8 mouse cellular contexts compared by ENCODE assay signal in the genomic region with DNA sequence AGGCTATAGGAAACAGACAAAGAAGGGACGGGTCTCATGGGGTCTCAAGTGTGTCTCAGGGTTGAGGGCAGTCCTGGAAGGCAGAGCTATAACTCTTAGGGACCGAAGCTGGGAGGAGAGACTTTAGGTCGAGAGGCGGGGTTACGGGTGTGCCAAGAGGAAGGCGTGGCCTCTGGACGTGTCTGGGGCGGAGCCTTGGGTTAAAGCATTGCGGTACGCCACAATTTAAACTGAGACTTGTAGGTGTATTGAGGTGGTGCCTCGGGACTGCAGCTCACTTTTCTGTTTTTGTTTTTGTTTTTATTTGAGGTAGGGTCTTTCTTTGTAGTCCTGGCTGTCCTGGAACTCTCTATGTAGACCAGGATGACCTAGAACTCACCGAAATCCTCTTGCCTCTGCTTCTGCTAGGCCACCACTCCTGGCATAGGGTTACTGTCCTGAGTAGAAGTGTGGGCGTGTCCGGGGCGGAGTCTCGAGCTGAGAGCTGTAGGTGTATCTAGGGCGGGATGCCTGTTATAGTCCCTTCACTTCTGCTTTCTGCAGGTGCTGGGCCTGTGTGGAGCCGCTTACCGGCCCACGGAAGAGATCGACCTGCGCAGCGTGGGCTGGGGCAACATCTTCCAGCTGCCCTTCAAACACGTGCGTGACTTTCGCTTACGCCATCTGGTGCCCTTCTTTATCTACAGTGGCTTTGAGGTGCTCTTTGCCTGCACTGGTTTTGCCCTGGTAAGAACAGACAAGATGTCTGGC. TPM values are rescaled to one million over a fixed set of nuclear protein-coding genes. Genes with fewer than 3 reads are reported as not detected.
DNase-seq lines count a peak whose midpoint lies in the region; ATAC-seq and TF ChIP-seq lines count a peak whose summit lies in the region.

No protein-coding gene starts in this region.

- peak; percentile 91 to 93 for DNase-seq in B cell, adult 2 months
- DNase-seq in ES-E14 (ENCODE audit: low read depth, low spot score) (peak; percentile 88), liver (peak; percentile 86)
- DNase-seq in spleen, adult 18-20 months: peak; percentile 81 to 85
- no peak for DNase-seq in right cerebral cortex, adult 2 months (ENCODE audit: low spot score in 2 of 2)
- DNase-seq in adrenal gland, postnatal 10 days: no peak
- no peak for DNase-seq in forebrain, embryonic 14.5 days (ENCODE audit: low spot score)

- in situ Hi-C loops in ES-E14 (cut with MboI; ENCODE audit: low sequenced_read_pairs in 2 of 2, unreplicated experiment in 2 of 2): no loop called here

- peak overlapping the region; percentile 14; the same call in 1 of the 2 replicates for H3K4me2 ChIP-seq in hindbrain, embryonic 15.5 days
- no peak overlapping the region for H3K4me2 ChIP-seq in forebrain, embryonic 14.5 days (ENCODE audit: low read length)

- H3K4me3 ChIP-seq in ES-E14 (ENCODE audit: insufficient read depth in 1 of 2, low read depth in 1 of 2, low read length in 2 of 2, poor library complexity in 1 of 2, severe bottlenecking in 1 of 2): peak overlapping the region; percentile 31 to 66
- H3K4me3 ChIP-seq in hindbrain, embryonic 15.5 days: no peak overlapping the region
- H3K4me3 ChIP-seq in forebrain, embryonic 14.5 days (ENCODE audit: low read depth, low read length): no peak overlapping the region

- ATAC-seq in hindbrain, embryonic 15.5 days (ENCODE audit: low FRiP score, low read depth): no peak
- no peak for ATAC-seq in forebrain, embryonic 14.5 days

- peaks cover 0 to 12% of the 10 kb centered on the region in 2 experiments; a peak in 1 of 4 replicates for H3K4me1 ChIP-seq in ES-E14 (ENCODE audit: control insufficient read depth in 2 of 2, insufficient read depth in 2 of 2, low read length in 2 of 2, poor library complexity in 1 of 2)
- H3K4me1 ChIP-seq in hindbrain, embryonic 15.5 days (replicated peaks): no peaks in the 10 kb centered on the region
- H3K4me1 ChIP-seq in forebrain, embryonic 14.5 days (ENCODE audit: control insufficient read depth, insufficient read depth, low read length): no peaks in the 10 kb centered on the region

- H3K9me3 ChIP-seq in ES-E14 (ENCODE audit: control insufficient read depth, insufficient read depth, low read depth, low read length): no peaks in the 10 kb centered on the region
- H3K9me3 ChIP-seq in hindbrain, embryonic 15.5 days: no peaks in the 10 kb centered on the region
- no peaks in the 10 kb centered on the region for H3K9me3 ChIP-seq in forebrain, embryonic 14.5 days (replicated peaks; ENCODE audit: control insufficient read depth, low read length)

- 23% methylated on average over 27 of the region's 27 CpGs for WGBS in hindbrain, embryonic 15.5 days
- 23% methylated on average over 27 of the region's 27 CpGs for WGBS in forebrain, embryonic 14.5 days

- no peak overlapping the region for H3K27ac ChIP-seq in ES-E14 (ENCODE audit: insufficient read depth, low read depth, low read length, poor library complexity, severe bottlenecking)
- no peak overlapping the region for H3K27ac ChIP-seq in hindbrain, embryonic 15.5 days (replicated peaks)
- H3K27ac ChIP-seq in forebrain, embryonic 14.5 days (ENCODE audit: low read depth, low read length): no peak overlapping the region

- no peaks in the 10 kb centered on the region for H3K27me3 ChIP-seq in hindbrain, embryonic 15.5 days
- H3K27me3 ChIP-seq in forebrain, embryonic 14.5 days (replicated peaks; ENCODE audit: control insufficient read depth, insufficient read depth, low read length): no peaks in the 10 kb centered on the region

- H3K36me3 ChIP-seq in ES-E14 (ENCODE audit: control insufficient read depth, insufficient read depth, low read length, poor library complexity, severe bottlenecking): no peaks in the 10 kb centered on the region
- H3K36me3 ChIP-seq in hindbrain, embryonic 15.5 days: no peaks in the 10 kb centered on the region
- H3K36me3 ChIP-seq in forebrain, embryonic 14.5 days (ENCODE audit: control insufficient read depth, insufficient read depth, low read length): no peaks in the 10 kb centered on the region

- no peak overlapping the region for H3K9ac ChIP-seq in ES-E14 (ENCODE audit: insufficient read depth, low read depth, low read length, poor library complexity, severe bottlenecking)
- H3K9ac ChIP-seq in hindbrain, embryonic 15.5 days: no peak overlapping the region
- no peak overlapping the region for H3K9ac ChIP-seq in forebrain, embryonic 14.5 days (ENCODE audit: low read length)

TF ChIP-seq in ES-E14, 5 proteins besides CTCF, POLR2A, EP300 and RAD21:
- TF ChIP-seq ZC3H11A (IDR thresholded peaks at IDR 0.05; ENCODE audit: borderline replicate concordance, low read depth, low read length) (no peak), CHD2 (IDR thresholded peaks at IDR 0.05; ENCODE audit: low read depth, low read length) (no peak), ZNF384 (IDR thresholded peaks at IDR 0.05; ENCODE audit: low read depth, low read length) (no peak), MAFK (IDR thresholded peaks at IDR 0.05; ENCODE audit: insufficient read depth, low read depth, low read length) (no peak), HCFC1 (IDR thresholded peaks at IDR 0.05; ENCODE audit: borderline replicate concordance, insufficient read depth, low read length) (no peak)

RNA-seq across cellular contexts. Expression of a gene that starts 8.2 kb away (rescaled TPM):
- total RNA-seq in ES-E14 (2012; rRNA removed): 3.9 and 9.5 TPM in 2 replicates
- polyA plus RNA-seq in hindbrain, embryonic 15.5 days (2015; fragmentation: Nextera tagmentation; extraction: Ambion mirVana): 11.9 and 14.0 TPM in 2 replicates
- 10 to 100 TPM; 42.5 to 47.5 TPM for total RNA-seq in adrenal gland, postnatal 10 days (2021)
- 7.5 and 9.4 TPM in 2 replicates for polyA plus RNA-seq in forebrain, embryonic 14.5 days (2014; fragmentation: Nextera tagmentation; extraction: Ambion mirVana)

RNA-seq across cellular contexts. Expression of a gene that starts 13.6 kb away (rescaled TPM):
- 0.76 and 1.4 TPM in 2 replicates for total RNA-seq in ES-E14 (2012; rRNA removed)
- 2.7 and 3.0 TPM in 2 replicates for polyA plus RNA-seq in hindbrain, embryonic 15.5 days (2015; fragmentation: Nextera tagmentation; extraction: Ambion mirVana)
- total RNA-seq in adrenal gland, postnatal 10 days (2021): 10 to 100 TPM; 50.9 to 71.0 TPM
- polyA plus RNA-seq in forebrain, embryonic 14.5 days (2014; fragmentation: Nextera tagmentation; extraction: Ambion mirVana): 1.9 and 2.0 TPM in 2 replicates

RNA-seq across cellular contexts. Expression of a gene that starts 15.3 kb away (rescaled TPM):
- total RNA-seq in ES-E14 (2012; rRNA removed): not detected in 2 replicates
- polyA plus RNA-seq in hindbrain, embryonic 15.5 days (2015; fragmentation: Nextera tagmentation; extraction: Ambion mirVana): not detected in 2 replicates
- total RNA-seq in adrenal gland, postnatal 10 days (2021): under 1 TPM; 0.63 to 0.76 TPM
- polyA plus RNA-seq in forebrain, embryonic 14.5 days (2014; fragmentation: Nextera tagmentation; extraction: Ambion mirVana): not detected in 2 replicates

RNA-seq across cellular contexts. Expression of a gene that starts 29.0 kb away (rescaled TPM):
- total RNA-seq in ES-E14 (2012; rRNA removed): 0.21 and 0.62 TPM in 2 replicates
- 0.18 and 0.27 TPM in 2 replicates for polyA plus RNA-seq in hindbrain, embryonic 15.5 days (2015; fragmentation: Nextera tagmentation; extraction: Ambion mirVana)
- 10 to 100 TPM in 1 of 2 experiments, 1 to 10 TPM in 1; 8.9 to 11.2 TPM for total RNA-seq in adrenal gland, postnatal 10 days (2021)
- polyA plus RNA-seq in forebrain, embryonic 14.5 days (2014; fragmentation: Nextera tagmentation; extraction: Ambion mirVana): 0.36 and 0.42 TPM in 2 replicates

RNA-seq across cellular contexts. Expression of a gene that starts 30.6 kb away (rescaled TPM):
- total RNA-seq in ES-E14 (2012; rRNA removed): 134 and 135 TPM in 2 replicates
- 280 and 290 TPM in 2 replicates for polyA plus RNA-seq in hindbrain, embryonic 15.5 days (2015; fragmentation: Nextera tagmentation; extraction: Ambion mirVana)
- 100 to 1,000 TPM; 409 to 436 TPM for total RNA-seq in adrenal gland, postnatal 10 days (2021)
- polyA plus RNA-seq in forebrain, embryonic 14.5 days (2014; fragmentation: Nextera tagmentation; extraction: Ambion mirVana): 243 and 301 TPM in 2 replicates

Comparison
In these comparisons a context has a peak if more than half of its experiments do, and no peak if none do; other contexts are left out.
1. DNase-seq: peak in B cell, adult 2 months (2 of 2), ES-E14 (single experiment), liver (single experiment) and spleen, adult 18-20 months (2 of 2); none in right cerebral cortex, adult 2 months (0 of 2), adrenal gland, postnatal 10 days (single experiment) and forebrain, embryonic 14.5 days (single experiment).
2. H3K4me3 ChIP-seq: peak in ES-E14 (2 of 2); none in hindbrain, embryonic 15.5 days (single experiment) and forebrain, embryonic 14.5 days (single experiment).
3. RNA of a gene that starts 13.6 kb away (total RNA-seq): 50.9 to 71.0 TPM in adrenal gland, postnatal 10 days; 0.76 to 1.4 TPM in ES-E14; every median in the first group is over 10 times any median in the second.